Mouse (Mus musculus): ENCODE data around the gene Rsph14.

GRCm38 (mm10) chr10:74921614-74922013 is 110.8 kb downstream of the Rsph14 start:
- TF ChIP-seq CTCF (IDR thresholded peaks at IDR 0.05; ENCODE audit: low read depth) = no peak
- no peak for TF ChIP-seq EP300 (IDR thresholded peaks at IDR 0.05; ENCODE audit: low read depth)
